Mouse (Mus musculus) ovary, adult 18-20 months (tissue): Measurements from ENCODE around the gene Mapk8.
"Not testable (repeated sequence)": the region's sequence is repeated elsewhere in the genome, so short reads cannot be mapped to it uniquely, and the experiment has no call there.

ENCODE experiments used
- DNase-seq: peaks from one replicate; pipeline ENCODE4 v3.0.0; 2022; ENCODE audit warnings: low spot score, mixed read lengths

Gene Mapk8

DNA sequence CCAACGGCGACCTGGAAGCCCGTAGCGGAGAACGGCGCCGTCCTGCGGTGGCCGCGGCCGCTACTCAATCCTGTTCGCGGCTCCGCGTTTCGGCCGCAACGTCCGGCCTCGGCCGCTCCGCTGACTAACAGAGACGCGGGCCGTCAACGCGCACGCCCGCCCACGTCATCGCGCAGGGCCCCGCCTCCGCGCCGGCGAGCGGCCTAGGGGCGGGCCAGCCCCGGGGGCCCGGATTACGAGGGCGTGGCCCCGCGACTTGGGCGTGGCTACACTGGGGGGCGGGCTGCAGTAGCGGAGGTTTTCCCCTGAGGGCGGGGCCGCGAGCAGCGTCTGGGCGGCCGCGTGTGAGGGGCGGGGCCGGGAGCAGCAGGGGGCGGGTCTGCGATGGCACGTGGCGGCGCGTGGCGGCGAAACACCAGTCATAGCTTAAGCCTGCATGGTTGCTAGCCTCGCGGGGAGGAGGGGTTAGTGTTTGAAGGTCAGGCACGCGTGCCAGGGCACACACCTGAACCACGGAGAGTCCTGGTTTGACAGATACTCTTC is at the start of gene Mapk8:
Gene Mapk8 (minus strand): TSS at position 132 of the 543 bp plus-strand sequence.
- peak; percentile 94 for DNase-seq

DNA sequence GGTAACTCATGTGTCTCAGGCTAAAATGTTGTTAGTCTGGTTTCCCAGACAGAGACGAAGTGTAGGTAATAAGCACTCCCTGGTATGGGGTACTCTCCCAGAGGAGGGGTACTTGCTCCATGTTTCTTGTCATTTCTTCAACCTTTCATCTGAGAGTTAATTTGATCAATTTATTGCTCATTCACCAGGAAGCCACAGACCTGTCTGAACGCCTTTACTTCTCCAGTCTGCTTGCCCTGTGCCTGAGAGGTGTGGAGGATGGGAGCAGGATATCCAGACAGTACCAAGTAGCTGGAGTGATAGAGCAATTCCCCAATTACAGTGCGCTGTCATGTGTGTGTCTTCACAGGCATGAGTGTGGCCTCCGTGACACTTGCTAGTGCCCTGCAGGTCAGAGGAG is 48.3 kb upstream of the Mapk8 start:
- DNase-seq: no peak

DNA sequence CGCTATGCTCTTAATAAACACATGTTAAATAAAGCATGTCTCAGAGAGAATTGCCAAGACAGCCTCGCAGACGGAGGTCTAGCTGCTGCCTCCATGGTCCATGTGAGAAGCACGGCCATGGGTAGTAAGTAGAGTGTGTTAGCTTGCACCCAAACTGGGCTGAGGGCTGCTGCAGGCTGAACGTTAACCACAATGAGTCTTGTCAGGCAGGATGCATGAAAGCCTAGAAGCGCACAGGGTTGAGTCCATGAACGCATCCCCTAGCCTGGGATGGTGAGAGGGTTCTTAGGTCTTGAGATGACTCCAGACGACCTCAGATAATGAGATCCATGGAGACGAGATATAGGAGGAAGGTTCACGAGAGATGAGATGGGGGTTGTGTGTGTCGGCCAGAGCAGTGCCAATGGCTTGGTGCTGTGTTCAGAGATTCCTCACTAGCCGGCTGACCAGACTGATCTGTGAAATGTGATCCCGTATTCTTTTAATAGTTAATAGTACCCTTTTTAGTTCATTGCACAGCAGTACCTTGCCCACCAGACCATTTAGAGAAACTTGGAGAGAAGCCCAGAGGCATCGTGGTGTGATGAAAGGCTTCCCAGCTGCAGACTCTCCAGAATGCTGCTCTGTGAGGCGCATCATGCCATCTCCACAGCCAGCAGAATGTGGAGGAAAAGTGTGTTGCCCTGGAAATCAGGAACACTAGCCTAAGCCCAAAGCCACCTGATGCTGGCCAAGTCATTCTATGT is 41.0 kb upstream of the Mapk8 start:
- no peak for DNase-seq

DNA sequence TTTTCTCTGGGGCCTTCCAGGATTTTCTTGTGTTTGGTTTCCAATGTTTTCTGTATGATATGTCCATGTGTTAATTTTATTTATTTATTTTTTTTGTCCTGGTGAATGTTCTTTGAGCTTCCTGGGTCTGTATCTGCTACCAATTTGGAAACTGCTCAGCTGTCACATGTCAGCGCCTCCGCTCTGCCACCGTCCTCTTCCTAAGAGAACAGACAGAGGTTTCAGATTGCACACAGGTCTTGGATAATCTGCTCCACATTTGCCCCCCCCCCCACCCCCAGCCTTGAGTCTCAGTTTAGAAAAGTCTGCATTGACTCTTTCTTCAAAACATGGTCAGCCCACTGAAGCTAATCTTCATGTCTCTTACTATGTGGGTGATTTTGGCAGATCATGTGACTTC is 35.0 kb upstream of the Mapk8 start:
- DNase-seq: no peak

DNA sequence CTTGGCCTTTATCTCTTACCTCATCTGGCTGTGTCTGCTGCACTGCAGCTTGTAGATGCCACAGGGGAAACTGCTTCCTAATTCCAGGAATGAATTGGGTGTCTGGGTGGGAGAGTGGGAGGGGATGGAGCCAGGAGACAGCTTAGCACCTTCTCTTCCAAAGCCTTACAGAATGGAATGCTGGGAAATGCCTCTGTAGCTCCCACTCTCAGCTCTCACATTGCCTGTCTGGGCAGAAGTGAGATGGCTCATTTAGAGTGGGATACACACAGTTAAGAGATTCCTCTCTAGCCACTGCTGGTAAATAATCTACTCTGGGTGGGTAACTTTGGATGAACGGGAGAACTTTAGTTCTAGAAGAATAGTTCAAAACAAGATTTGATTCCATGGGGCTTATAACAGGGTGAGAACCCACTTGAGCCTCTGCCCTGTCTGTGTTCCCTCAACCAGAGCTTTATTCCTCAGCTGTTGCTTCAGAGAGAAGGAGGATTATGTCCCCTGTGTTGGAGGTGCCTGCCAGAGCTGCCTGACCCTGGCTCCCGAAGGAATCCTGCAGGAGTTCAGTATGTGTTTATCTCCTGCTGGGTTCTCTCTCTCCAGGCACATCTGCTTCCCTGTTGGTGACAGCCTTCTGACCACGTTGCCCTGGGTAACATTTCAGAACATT is 29.3 kb upstream of the Mapk8 start:
- DNase-seq: no peak

DNA sequence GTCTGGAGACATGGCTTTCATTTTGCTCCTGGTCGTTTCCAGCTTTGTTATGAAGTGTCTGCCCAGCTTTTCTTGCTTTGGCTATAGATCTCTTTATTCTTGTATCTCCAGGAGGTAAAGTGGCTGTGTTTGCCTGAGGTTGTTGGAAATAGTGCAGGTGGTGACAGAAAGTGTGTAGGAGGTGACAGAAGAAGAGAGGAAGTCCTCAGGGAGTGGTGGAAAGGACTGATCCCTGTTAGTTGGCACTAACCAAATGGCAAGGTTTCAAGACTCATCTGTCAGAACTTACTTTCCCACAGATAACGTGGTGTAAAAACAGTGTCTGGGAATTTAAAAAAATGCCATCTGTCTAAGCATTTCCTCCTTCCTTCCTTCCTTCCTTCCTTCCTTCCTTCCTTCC is 27.5 kb upstream of the Mapk8 start:
- DNase-seq: no peak

DNA sequence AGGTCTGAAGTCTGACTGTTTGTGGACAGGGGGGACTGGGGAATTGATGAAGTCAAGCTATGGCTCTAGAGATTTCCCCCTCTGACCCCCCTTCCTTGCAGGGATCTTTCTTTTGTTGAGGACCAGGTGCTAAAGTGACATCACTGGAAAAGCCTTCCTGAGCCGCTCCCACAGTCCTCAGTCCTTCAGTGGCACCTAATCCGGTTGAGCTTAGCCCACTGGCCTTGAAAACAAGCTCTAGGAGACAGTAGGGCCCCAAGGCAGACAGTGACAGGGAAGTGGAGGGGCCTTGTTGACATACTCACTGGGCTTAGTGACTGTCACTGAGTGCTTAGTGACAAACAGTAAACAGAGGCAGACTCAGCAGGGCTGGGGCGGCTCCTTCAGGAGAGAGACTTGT is 24.4 kb upstream of the Mapk8 start, which contains the start of gene Frmpd2:
Gene Frmpd2 (plus strand): TSS at position 366 of the 400 bp plus-strand sequence.
- DNase-seq: no peak

DNA sequence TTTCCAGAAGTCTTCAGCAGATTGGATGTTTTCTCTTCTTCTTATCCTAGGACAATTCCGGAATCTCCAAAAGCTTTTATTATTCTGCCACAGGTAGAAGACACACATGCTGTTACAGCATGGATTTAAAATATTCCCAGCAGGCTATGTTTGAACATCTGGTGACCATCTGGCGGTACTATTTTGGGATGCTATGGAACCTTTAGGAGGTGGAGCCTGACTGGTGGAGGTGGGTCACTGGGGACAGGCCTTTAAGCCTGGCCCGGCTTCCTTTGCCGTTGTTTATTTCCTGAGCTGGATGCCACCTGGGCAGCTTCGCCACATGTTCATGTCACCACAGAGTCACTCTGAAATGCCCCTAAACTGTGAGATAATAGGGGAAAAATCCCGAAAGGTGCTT is 20.8 kb upstream of the Mapk8 start:
- no peak for DNase-seq

DNA sequence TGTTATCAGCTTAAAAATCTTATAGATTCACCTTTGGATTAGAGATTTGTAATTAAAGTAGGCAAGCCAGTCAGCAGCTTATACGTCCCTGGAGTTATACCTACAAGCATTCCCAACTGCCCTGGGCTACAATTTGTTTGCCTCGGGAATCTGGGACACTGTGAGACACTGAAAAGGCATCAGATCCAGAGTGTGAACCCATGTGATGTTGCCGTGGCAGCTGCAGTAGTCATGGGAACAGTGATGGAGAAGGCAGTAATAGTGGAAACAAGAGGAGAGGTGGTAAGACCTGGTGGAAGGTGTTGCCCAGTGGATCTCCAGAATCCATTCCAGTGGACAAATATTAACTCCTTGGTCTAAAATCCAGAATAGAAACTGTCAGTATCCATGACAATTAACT is 16.7 kb upstream of the Mapk8 start:
- no peak for DNase-seq

DNA sequence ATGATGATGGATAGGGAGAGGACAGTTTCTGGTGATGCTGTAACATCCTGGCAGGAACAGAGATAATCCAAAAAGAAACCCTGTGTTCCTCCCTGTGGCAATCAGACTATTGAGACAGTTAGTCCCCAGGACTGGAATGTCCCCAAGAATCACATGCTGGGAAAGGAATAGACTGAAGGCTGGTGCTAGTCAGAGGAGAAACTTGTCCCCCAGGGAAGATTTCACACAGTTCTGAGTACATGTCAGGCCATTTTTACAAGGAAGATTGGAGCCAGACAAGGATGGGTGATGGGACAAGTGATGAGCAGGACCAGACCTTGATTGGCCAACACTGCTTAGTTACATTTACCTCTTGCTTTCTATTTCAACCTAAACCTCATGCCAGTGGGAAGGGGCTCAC is 3.4 kb upstream of the Mapk8 start:
- DNase-seq: no peak

DNA sequence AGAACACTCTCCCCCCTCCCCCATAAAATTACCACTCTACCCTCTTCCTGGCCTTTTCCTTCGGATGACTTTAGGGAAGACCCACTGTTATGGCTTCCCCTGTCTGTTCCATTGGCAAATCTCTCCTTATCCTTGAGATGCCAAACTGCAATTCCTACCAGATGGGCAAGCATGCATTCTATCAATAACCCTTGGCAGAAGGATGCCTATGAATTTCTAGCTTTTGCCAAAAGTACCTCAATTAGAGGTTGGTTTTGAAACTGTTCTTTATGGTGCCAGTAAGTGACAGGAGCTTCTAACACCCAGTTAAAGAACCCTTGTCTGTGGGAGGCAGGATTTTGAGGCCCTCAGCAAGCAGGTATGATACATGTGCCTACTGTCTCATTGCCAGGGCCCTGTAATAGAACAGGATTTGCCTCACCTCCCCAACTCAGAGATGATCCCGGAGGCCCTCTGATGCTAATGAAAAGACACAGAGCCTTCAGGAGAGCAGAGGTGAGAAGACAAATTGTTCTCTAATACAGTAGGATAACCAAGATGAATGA is 2.4 kb upstream of the Mapk8 start:
- no peak for DNase-seq

DNA sequence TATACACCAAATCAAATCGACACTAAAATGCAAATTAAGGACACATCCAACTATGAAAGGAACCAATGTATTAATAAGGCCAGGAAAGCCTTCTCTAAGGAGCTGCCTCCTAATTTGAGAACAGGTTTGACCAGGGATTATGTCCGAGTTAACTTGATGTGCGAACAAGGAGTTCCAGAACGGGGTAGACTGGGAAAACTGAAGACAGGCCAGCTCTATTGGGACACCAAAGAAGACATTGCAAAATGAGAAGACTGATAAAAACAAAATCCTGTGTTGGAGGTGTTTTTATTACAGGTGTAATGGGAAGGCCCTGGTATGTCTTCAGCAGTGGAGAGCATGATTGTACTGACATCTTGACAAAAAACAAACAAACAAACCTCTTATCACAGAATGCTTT is 1.3 kb upstream of the Mapk8 start:
- DNase-seq: no peak

DNA sequence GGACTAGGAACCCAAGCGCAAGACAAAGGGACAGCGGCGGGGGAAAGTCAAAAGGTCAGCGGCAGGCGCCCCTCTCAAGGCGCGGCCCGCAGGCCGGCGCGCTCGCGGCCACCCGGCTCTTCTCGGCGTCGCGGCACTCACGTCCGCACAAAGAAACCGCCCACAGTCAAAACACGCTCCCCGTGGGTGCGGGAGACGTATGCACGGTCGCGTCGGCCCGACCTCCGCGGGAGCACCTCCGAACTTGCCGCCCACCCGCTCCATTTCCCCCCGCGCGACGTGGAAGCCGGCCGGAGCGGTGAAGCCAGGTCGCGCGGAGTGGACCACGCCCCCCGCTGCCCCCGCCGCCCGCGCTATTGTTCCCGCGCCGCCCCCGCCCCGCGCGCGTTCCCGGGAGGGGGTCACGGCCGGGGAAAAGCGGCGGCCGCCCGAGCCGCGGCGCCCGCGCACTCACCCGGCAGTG is 366 bp downstream of the Mapk8 start:
- DNase-seq: peak; percentile 24

DNA sequence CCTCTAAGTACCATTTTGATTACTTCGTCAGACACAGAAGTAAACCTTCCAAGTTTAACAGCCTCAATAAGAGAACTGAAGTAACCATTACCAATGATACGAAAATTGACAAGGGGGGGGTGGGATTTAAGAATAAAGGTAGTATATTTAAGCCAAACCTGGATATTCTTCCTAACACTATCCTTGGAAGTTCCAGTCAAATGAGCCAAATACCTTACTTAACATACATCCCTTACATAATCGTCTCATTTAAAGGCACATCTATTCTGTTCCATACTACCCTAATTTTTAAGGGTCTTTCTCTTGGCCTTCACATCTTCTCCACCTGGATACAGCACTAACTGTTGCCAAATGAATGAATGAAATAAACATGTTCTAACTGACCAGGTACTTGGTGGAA is 996 bp downstream of the Mapk8 start:
- no peak for DNase-seq

DNA sequence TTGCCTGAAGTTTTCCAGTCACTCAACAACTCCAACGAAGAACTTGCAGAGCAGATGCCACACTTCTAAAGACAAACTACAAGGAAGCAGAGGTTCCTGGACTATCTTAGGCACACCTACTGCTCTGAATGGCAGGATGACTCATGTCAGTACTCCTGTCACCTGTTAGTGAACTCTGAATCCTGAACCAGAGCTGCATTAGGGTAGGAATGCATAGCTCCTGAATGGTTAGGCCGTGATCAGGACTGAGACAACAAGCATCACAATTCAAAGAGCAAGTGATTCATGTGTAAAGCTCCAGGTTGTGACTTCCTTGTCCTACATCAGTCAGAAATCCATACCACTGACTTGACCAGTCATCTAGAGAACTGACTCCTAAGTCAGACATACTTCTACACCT is 3.2 kb downstream of the Mapk8 start:
- DNase-seq: no peak

DNA sequence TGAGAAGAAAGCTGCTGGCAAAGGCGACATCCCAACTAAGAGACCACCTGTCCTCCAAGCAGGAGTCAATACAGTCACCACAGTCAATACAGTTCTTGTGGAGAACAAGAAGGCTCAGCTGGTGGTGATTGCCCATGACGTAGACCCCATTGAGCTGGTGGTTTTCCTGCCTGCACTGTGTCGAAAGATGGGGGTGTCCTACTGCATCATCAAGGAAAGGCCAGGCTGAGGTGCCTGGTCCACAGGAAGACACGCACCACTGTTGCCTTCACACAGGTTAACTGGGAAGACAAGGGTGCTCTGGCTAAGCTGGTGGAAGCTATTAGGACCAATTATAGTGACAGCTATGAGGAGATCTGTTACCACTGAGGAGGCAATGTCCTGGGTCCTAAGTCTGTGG is 14.5 kb downstream of the Mapk8 start:
- not testable (repeated sequence) for DNase-seq

DNA sequence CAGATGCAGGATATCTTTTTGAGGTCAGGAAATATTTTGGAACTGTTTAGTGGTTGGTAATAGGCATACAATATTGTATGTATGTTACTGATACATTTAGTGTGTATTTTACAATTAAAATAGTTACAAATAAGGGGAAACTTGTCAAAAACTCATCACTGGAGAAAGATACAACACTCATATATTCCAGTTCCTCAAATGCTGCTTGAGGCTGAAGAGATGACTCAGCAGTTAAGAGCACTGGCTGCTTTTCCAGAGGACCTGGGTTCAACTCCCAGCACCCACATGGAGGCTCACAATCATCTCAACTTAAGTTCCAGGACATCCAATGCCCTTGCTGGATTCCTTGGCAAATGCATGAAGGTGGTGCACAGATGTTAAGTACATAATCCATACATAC is 22.8 kb downstream of the Mapk8 start:
- no peak for DNase-seq

DNA sequence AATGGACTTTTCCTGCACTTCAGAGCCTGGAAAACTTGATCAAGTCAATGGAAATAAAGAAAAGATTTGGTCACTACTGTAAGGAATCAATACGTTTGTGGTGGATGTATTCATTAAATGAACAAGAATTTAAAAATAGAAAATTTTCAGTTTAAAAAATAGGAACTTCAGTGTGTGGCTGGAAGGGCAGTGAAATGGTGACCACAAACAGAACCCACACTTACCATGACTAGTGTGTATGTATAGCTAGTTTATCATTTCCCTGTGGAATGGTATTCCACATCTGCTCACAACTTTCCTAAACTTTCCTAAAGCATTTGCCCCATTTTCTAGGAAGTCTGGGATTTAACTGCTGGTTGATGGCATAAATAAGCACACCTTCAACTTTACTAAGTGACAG is 24.0 kb downstream of the Mapk8 start:
- DNase-seq: no peak

DNA sequence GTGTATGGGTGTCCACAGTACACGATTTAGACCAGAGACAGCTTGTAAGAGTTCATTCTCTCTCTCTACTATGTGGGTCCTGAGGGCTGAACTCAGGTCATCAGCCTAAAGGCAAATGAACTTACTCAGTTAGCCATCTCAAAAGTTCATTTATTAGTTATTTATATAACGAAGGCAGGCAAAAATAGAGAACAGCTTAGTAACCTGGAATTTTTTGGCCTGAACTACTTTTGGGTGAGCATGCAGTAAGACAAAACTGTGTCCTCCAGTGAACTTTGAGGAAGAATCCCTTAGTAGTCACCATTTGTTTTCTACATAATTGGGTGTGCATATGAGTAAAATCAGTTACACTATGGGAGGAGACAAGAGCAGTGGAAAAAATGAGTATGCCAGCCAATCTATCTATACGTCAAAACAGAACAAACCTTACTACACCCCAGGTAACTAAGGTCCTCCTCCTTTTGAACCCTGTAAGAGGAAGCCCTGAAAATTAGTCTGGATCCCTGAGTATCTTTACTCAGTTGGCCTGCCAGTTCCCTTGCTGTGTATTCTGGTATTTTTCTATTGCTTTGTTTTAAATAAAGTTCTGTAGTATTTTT is 28.5 kb downstream of the Mapk8 start:
- no peak for DNase-seq

DNA sequence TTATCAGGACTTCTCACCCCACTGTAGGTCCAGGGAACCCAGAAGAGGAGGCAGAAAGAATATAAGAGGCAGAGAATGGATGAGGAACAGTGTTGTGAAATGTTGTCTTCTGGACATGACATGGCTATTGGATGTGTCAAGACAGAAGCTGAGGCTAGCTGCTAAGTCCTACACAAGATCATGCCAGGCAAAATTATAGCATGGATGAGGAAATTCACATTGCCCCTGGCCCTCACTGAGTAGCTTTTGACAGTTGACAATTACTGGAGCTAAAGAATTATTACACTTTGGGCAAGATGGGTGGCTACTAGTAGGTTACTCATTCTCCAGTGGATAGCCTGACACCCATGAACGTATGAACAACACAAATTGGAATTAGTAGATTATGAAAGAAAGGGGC is 31.2 kb downstream of the Mapk8 start:
- no peak for DNase-seq

DNA sequence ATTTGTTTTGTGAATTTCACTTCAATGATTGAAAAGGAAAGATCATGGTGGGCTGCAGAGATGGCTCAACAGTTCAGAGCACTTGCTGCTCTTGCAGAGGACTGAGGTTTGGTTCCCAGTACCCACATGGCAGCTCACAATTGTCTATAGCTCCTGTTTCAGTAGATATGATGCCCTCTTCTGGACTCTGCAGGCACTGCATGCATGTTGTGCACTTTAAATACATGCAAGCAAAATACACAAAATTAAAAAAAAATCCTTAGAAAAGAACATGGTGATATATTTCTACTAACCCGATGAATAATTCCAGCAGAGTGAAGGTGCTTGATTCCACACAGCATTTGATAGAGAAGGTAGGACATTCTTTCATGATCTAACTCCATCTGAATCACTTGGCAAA is 44.6 kb downstream of the Mapk8 start:
- no peak for DNase-seq

DNA sequence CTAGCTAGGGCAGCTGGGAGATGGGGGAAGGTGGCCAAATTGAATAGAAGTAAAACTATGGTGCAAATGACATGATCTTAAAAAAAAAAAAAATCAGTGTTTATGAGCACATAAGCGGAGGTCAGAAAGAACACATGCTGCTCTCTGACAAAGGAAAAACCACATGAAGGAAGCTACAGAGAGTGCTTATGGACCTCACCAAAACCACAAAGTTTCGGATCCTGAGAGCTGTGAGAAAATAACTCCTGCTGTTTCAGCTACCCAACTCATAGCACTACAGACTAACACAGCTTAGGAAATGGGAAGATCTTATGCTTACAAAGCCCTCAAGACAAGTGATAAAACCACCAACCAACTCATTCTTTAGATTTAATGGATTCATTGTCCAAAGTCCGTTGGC is 46.9 kb downstream of the Mapk8 start:
- no peak for DNase-seq
